Mouse (Mus musculus) embryonic fibroblast, embryonic 13.5 days (primary cell): Measurements from ENCODE around the gene Fcho1.

Experiments
- CTCF ChIP-seq: IDR thresholded peaks from 2 replicates; pipeline ENCODE4 v1.5.1; 2011; ENCODE audit warnings: mild to moderate bottlenecking, control low read depth, low read length, moderate library complexity, borderline replicate concordance; ENCODE audit not compliant: insufficient read depth
- POLR2A ChIP-seq: IDR thresholded peaks from 2 replicates; pipeline ENCODE4 v1.6.1; 2011; ENCODE audit warnings: low read depth, mild to moderate bottlenecking, control low read depth, low read length, moderate library complexity

GRCm38 (mm10) chr8:71682832-71683231 is 42.7 kb downstream of the Fcho1 start:
- TF ChIP-seq CTCF (no peak), POLR2A (no peak)
